Mouse (Mus musculus) forebrain, embryonic 16.5 days (tissue): ENCODE data around the gene Gng10. TPM values are rescaled to one million over a fixed set of nuclear protein-coding genes. Genes with fewer than 3 reads are reported as not detected.

Experiments
- ATAC-seq: fragments of 200-750 bp; cut with Nextera tagmentation; 2 replicates; pipeline ENCODE4 v1.8.0; 2017; ENCODE audit warnings: mild to moderate bottlenecking, moderate library complexity
- H3K27ac ChIP-seq: fragments of 300-500 bp; sonication (generic); 2 replicates; pipeline ENCODE4 v1.5.1; 2014; ENCODE audit warnings: low read length, control low read depth
- H3K27me3 ChIP-seq: fragments of 300-500 bp; sonication (generic); replicated peaks from 2 replicates; pipeline ENCODE4 v1.6.1; 2014; ENCODE audit warnings: low read length; ENCODE audit not compliant: control insufficient read depth, insufficient read depth
- H3K36me3 ChIP-seq: fragments of 300-500 bp; sonication (generic); 2 replicates; pipeline ENCODE4 v1.6.1; 2014; ENCODE audit not compliant: control insufficient read depth, insufficient read depth
- H3K4me1 ChIP-seq: fragments of 300-500 bp; sonication (generic); replicated peaks from 2 replicates; pipeline ENCODE4 v1.6.1; 2014; ENCODE audit warnings: low read length; ENCODE audit not compliant: control insufficient read depth, insufficient read depth
- H3K4me2 ChIP-seq: fragments of 300-500 bp; sonication (generic); 2 replicates; pipeline ENCODE4 v1.6.1; 2014; ENCODE audit warnings: mild to moderate bottlenecking, low read length, control low read depth
- H3K4me3 ChIP-seq: fragments of 300-500 bp; sonication (generic); replicated peaks from 2 replicates; pipeline ENCODE4 v1.5.1; 2014; ENCODE audit warnings: mild to moderate bottlenecking, low read length, control low read depth
- H3K9ac ChIP-seq: fragments of 300-500 bp; sonication (generic); replicated peaks from 2 replicates; pipeline ENCODE4 v1.6.1; 2014; ENCODE audit warnings: low read depth, low read length, control low read depth
- H3K9me3 ChIP-seq: fragments of 300-500 bp; sonication (generic); 2 replicates; pipeline ENCODE4 v1.6.1; 2016; ENCODE audit warnings: low read length; ENCODE audit not compliant: control insufficient read depth
- WGBS: fragments of 180-500 bp; shearing (Covaris S2); extraction: QIAGEN DNeasy Blood & Tissue Kit; methylation state at CpG from one replicate; pipeline ENCODE4 v1.1.7; 2014; 5-methylcytosine and 5-hydroxymethylcytosine counted together
- polyA plus RNA-seq: library from polyadenylated mRNA; unstranded; fragments of >200 nt; fragmentation: Nextera tagmentation; extraction: Ambion mirVana; gene quantifications from 2 replicates; pipeline ENCODE4 v1.2.1, GENCODE M21; 2015

Gng10 gene
- 210 and 212 TPM in 2 replicates for polyA plus RNA-seq

GRCm38 (mm10) chr4:59034918-59035785 lies at the start of gene Gng10:
Gene Gng10 (plus strand): TSS chr4:59035088.
- Histone ChIP-seq H3K9me3 (0 out of 2 replicates have a peak, but pooled peaks cover 2% of the 10 kb centered on the region), H3K27ac (peak within 1 kb of the TSS; percentile 92), H3K4me2 (peak within 1 kb of the TSS; percentile 51), H3K36me3 (peaks cover 10% of the 10 kb centered on the region), H3K9ac (peak within 1 kb of the TSS; percentile 98), H3K4me1 (peaks cover 13% of the 10 kb centered on the region), H3K27me3 (no peaks in the 10 kb centered on the region), H3K4me3 (peak within 1 kb of the TSS; percentile 86)
- 16% methylated on average over 76 of the region's 76 CpGs for WGBS
- ATAC-seq = peak; percentile 90

GRCm38 (mm10) chr4:58985157-58985648 lies 49.7 kb upstream of the Gng10 start:
- no peak overlapping the region for H3K27ac ChIP-seq
- H3K36me3 ChIP-seq = no peaks in the 10 kb centered on the region
- WGBS = 22% methylated on average over 7 of the region's 7 CpGs
- H3K9me3 ChIP-seq = no peaks in the 10 kb centered on the region
- H3K9ac ChIP-seq = no peak overlapping the region
- ATAC-seq = no peak
- H3K4me3 ChIP-seq = no peak overlapping the region
- no peak overlapping the region for H3K4me2 ChIP-seq
- peaks cover 6% of the 10 kb centered on the region; the same call in 1 of the 2 replicates for H3K4me1 ChIP-seq
- H3K27me3 ChIP-seq = no peaks in the 10 kb centered on the region

- Histone ChIP-seq H3K4me3 (peak within 1 kb of the TSS; percentile 51), H3K36me3 (no peaks in the 10 kb centered on the region), H3K4me1 (peaks cover 6% of the 10 kb centered on the region; the same call in 1 of the 2 replicates), H3K27ac (no peak within 1 kb of the TSS), H3K9ac (peak within 1 kb of the TSS; percentile 54), H3K27me3 (no peaks in the 10 kb centered on the region), H3K4me2 (peak within 1 kb of the TSS; percentile 94), H3K9me3 (no peaks in the 10 kb centered on the region)
- under 1% methylated on average over 28 of the region's 28 CpGs for WGBS
- peak; percentile 64 for ATAC-seq
These were observed 48.2 kb upstream of the Gng10 start, which contains the start of gene Ptgr1 for GRCm38 (mm10) chr4:58986540-58987190. Gene Ptgr1 (minus strand): TSS chr4:58987119.

- Histone ChIP-seq H3K4me2 (no peak overlapping the region), H3K27me3 (no peaks in the 10 kb centered on the region), H3K27ac (no peak overlapping the region), H3K4me3 (no peak overlapping the region), H3K4me1 (peaks cover 6% of the 10 kb centered on the region; the same call in 1 of the 2 replicates), H3K9ac (no peak overlapping the region), H3K9me3 (no peaks in the 10 kb centered on the region), H3K36me3 (no peaks in the 10 kb centered on the region)
- 86% methylated on average over 7 of the region's 7 CpGs for WGBS
- ATAC-seq = no peak
These were observed 45.5 kb upstream of the Gng10 start for GRCm38 (mm10) chr4:58989303-58989898.

GRCm38 (mm10) chr4:58990609-58991434 lies 44.1 kb upstream of the Gng10 start:
- 59% methylated on average over 17 of the region's 17 CpGs for whole genome bisulfite sequencing

GRCm38 (mm10) chr4:58992195-58992594 lies 42.7 kb upstream of the Gng10 start:
- Histone ChIP-seq H3K9ac (no peak overlapping the region), H3K4me3 (no peak overlapping the region), H3K27me3 (no peaks in the 10 kb centered on the region), H3K9me3 (no peaks in the 10 kb centered on the region), H3K36me3 (no peaks in the 10 kb centered on the region), H3K4me2 (no peak overlapping the region), H3K4me1 (0 out of 2 replicates have a peak, but pooled peaks cover under 1% of the 10 kb centered on the region), H3K27ac (no peak overlapping the region)
- WGBS = 87% methylated on average over 5 of the region's 5 CpGs
- no peak for ATAC-seq

More at GRCm38 (mm10) chr4:58990609-58991434, 44.1 kb upstream of the Gng10 start:
- Histone ChIP-seq H3K36me3 (no peaks in the 10 kb centered on the region), H3K4me2 (no peak overlapping the region), H3K27ac (no peak overlapping the region), H3K4me1 (peaks cover 6% of the 10 kb centered on the region; the same call in 1 of the 2 replicates), H3K9ac (no peak overlapping the region), H3K27me3 (no peaks in the 10 kb centered on the region), H3K9me3 (no peaks in the 10 kb centered on the region), H3K4me3 (no peak overlapping the region)
- peak; percentile 56 for ATAC-seq

GRCm38 (mm10) chr4:58994762-58995161 lies 40.1 kb upstream of the Gng10 start, which contains the start of gene Dnajc25:
Gene Dnajc25 (plus strand): TSS chr4:58995062.
- Histone ChIP-seq H3K4me3 (no peak within 1 kb of the TSS), H3K36me3 (no peaks in the 10 kb centered on the region), H3K9me3 (no peaks in the 10 kb centered on the region), H3K27me3 (no peaks in the 10 kb centered on the region), H3K9ac (no peak within 1 kb of the TSS), H3K27ac (no peak within 1 kb of the TSS), H3K4me2 (no peak within 1 kb of the TSS), H3K4me1 (no peaks in the 10 kb centered on the region)
- no peak for ATAC-seq
- WGBS = 94% methylated on average over 4 of the region's 4 CpGs

GRCm38 (mm10) chr4:58995251-58995693 lies 39.6 kb upstream of the Gng10 start:
- 76% methylated on average over 8 of the region's 8 CpGs for WGBS
- Histone ChIP-seq H3K4me1 (no peaks in the 10 kb centered on the region), H3K27me3 (no peaks in the 10 kb centered on the region), H3K9ac (no peak overlapping the region), H3K27ac (no peak overlapping the region), H3K4me3 (no peak overlapping the region), H3K36me3 (no peaks in the 10 kb centered on the region), H3K9me3 (no peaks in the 10 kb centered on the region), H3K4me2 (no peak overlapping the region)
- no peak for ATAC-seq
